Mouse (Mus musculus) stomach, postnatal 0 days (tissue): ENCODE measurements around the gene Cmtm1.

Experiments
- CTCF ChIP-seq: IDR thresholded peaks from 2 replicates; pipeline ENCODE4 v1.5.1; 2016; ENCODE audit warnings: antibody characterized with exemption, low read depth, mild to moderate bottlenecking, moderate library complexity
- EP300 ChIP-seq: optimal IDR thresholded peaks from 2 replicates; pipeline ENCODE3; 2016; ENCODE audit warnings: antibody characterized with exemption

DNA sequence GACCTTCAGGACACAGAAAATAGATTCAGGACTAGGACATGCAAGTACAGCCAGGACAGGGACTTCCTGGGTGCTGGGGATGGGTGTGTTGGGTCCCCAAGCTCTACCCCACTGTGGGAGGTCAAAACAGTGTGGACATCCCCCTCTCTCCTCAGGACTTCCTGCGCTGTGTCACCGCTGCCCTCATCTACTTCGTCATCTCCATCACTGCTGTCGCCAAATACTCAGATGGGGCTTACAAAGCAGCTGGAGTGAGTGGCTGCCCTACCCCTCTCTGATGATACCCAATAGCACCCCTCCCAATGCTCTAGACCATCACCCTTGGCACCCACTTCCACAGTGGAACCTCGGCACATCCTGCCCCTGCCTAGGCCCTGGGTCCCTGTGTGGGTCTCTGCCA, 34.7 kb upstream of the Cmtm1 start:
- TF ChIP-seq CTCF = no peak
- TF ChIP-seq EP300 = no peak
